Mouse (Mus musculus) thymus, postnatal 25 days (tissue): ENCODE data around the gene Zfp609.

ENCODE experiments used
- DNase-seq: peaks from one replicate; pipeline ENCODE4 v3.0.0; 2022

The Zfp609 gene

DNA sequence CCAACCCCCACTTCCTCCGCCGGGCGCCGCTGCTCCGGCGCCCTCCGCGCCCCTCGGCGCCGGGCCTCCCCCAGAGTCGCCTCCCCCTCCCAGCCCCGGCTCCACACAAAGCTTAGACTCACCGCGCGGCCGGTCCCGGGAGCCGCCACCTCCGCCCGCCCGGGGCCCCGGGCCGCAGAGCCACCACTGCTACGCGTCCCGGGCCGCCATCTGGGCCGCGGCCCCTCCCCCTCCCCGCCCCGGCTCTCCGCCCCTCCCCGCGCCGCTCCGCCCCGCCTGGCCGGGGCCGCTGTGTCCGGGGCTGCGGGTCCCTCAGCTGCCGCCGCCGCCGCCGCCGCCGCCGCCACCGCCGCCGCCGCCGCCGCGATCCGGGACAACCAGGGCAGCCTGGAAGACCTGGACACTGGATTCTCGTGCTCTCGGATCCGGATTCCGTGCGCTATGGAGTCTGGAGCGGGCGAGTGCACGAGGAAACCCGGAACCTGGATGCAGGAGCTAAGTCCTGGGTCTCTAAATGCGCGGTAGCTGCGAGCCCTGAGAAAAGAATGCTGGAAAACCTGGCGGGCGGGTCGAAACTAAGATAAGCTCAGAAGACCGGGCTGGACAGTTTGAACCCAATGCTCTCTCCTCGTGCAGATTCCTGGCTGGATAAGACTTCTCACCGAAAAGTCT lies at the start of gene Zfp609:
Gene Zfp609 (minus strand): TSS at position 221 of the 672 bp plus-strand sequence.
- DNase-seq, result peak; percentile 89

DNA sequence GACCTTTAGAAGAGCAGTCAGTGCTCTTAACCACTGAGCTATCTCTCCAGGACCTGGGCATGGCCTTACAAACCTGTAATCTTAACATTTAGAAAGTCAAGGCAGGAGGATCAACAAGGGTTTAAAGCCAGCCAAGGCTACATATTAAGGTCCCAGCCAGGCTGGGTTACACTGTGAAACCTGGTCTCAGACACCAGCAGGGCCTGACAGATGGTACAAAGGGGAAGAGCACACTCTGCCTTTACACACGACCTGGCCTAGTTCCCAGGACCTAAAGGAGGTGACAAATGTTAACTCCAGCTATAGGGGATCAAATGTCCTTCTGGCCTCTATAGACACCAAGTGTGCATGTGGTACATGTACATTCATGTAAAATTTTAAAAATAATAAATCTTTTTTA lies 32.3 kb upstream of the Zfp609 start:
- DNase-seq, result no peak

DNA sequence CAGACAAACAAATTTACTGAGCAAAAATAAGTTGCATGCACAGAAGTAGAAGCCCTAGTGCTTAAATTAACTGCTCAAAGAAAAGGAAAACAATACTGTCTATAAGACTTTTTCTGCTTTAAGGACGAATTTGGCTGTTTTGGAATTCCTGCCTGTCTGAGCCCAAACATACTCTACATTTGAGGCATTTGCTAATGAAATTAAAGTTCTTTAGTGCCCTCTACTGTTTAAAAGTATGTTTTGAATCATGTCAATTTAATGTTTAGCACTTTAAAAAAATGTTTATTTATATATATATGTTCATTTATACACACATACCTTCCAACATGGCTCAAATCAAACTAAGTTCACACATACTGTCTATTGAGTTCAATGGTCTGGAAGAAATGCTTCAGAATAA lies 22.8 kb upstream of the Zfp609 start:
- DNase-seq, result no peak

DNA sequence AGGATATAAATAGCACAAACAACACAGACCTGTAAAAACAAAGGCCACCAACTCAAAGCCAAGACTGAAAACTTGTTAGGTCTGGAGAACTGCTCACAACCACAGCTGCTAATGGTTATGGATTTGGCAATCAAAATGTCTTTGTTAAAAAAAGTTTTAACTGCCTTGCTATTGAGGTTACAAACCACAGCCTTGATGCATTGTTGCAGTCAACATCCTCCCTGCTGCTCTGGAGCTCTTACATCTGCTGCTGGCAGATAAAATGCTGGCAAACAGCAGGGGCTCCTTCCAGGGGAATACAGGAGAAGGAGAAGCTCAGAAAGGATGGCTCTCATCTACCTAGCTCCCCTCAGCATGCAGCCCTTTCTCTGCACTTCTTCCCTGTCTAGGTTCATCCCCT lies 20.8 kb upstream of the Zfp609 start:
- DNase-seq, result no peak

- DNase-seq, result no peak
These were observed 17.2 kb upstream of the Zfp609 start for GRCm38 (mm10) chr9:65844421-65845165.

- DNase-seq, result no peak
These were observed 12.5 kb upstream of the Zfp609 start for GRCm38 (mm10) chr9:65839841-65840240.

GRCm38 (mm10) chr9:65836916-65837315 lies 9.6 kb upstream of the Zfp609 start:
- DNase-seq, result no peak

GRCm38 (mm10) chr9:65834628-65835354 lies 7.4 kb upstream of the Zfp609 start:
- no peak for DNase-seq

GRCm38 (mm10) chr9:65833640-65834039 lies 6.3 kb upstream of the Zfp609 start:
- no peak for DNase-seq

DNA sequence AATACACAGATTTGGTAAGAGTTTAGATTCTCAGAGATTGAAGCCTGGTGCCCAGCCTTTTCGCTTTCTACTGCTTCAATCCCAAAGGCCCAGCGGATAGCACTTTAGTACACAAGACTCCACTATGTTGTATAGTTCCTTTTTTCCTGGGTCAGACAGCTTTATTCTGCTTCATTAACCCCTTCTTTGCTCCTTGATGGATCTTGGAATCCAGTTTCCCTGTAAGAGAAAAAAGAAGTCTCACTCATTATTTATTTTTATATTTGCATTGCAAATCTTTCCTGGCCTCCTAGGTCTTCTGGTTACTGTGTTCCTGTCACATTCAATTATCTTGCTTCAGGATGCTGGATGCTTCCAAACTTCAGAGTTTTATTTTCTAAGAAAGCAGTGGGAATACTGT lies 5.9 kb upstream of the Zfp609 start:
- DNase-seq, result no peak

- no peak for DNase-seq
These were observed 4.7 kb upstream of the Zfp609 start for GRCm38 (mm10) chr9:65832041-65832440.

DNA sequence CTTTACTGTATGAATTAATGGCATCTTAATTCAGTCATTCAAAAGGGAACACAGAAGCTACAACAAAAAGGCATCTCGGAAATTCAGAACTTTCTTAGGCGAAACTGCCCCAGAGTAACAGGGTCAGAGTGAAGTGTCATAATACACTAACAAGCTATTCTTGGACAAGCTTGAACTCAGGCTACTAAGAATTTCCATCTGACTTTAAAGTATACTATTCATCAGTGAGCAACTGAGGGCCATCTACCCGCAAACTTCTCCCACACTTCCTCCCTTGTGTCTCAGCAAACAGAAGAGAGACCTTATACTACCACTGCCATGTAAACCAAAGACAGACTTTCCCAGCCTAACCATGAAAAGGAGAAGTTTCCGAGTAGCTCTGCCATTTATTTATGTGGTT lies 3.8 kb upstream of the Zfp609 start:
- no peak for DNase-seq

DNA sequence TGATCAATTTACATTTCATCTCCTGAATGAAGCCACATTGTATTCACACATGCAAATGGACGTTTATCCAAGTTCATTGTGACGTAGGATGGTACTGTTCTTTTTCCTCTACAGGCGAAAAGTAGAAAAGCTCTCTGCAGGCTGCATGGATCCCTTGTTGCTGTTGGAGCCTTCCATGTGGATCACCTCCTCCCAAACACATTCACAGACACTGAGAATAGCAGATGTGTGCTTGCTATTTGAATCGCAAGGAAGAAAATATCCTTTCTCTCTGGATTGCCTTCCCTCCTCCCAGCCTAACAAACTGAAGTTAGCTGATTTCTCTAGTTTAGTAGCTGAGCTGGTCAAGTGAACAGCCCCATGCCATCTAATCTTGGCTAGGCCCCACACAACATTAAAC lies 2.9 kb upstream of the Zfp609 start:
- DNase-seq, result no peak

GRCm38 (mm10) chr9:65829410-65829809 lies 2.0 kb upstream of the Zfp609 start:
- peak; percentile 54 for DNase-seq

GRCm38 (mm10) chr9:65828511-65828910 lies 1.1 kb upstream of the Zfp609 start:
- no peak for DNase-seq

DNA sequence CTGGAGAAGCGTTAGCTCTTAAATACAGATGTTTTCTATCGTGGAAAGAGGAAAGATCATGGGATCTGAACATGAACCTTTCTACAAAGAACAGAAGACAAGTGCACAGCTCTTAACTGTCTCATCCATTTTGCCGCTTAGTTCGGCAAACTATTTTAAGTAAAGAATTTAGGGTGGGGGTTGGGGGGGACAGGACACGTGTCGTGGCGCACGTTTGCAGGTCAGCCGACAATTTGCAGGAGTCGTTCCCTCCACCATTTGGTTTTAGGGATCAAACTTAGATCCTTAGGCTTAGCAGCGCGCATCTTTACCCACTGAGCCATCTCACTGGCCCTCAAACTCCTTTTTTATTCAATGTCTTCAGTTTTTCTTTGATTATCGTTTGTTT lies 646 bp upstream of the Zfp609 start:
- no peak for DNase-seq

DNA sequence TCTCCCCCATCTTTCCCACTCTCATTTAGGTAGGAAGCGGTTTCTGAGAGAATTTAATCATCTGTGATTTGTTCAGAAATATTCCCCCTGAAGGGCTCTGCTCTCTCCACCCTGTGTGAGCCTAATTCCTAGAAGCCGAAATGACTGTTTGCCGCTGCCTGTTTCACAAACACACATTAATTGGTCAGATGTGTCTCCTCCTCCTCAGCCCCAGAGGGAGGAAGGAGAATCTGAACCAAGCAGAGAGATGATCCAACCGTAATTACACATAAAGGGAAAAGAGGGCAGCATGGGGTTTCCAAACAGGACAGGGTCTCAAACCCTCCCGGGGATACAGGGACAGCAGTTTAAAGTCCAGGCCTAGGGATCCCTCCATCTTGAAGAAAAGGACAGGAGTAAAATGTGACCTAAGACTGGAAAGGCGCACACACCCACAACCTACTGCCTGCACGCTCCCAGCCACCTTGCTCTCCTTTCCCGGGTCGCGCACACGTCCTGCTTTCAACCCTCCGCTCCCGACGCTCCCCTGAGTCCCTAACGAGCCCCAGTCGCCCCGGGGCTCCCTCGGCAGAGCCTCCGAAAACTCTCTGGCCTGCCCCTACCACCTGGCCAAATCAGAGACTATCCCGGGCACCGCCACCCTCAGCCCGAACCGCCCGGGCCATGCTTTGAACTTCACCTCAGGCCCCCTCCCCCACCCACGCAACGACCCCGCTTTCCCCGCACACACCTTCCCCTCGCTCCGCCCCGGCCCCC lies 598 bp downstream of the Zfp609 start:
- peak; percentile 60 for DNase-seq

- peak; percentile 18 for DNase-seq
These were observed 1.2 kb downstream of the Zfp609 start for GRCm38 (mm10) chr9:65826226-65826587.

GRCm38 (mm10) chr9:65823716-65824462 lies 3.5 kb downstream of the Zfp609 start:
- DNase-seq, result no peak

- no peak for DNase-seq
These were observed 5.4 kb downstream of the Zfp609 start for GRCm38 (mm10) chr9:65822011-65822410.

GRCm38 (mm10) chr9:65820301-65820700 lies 7.1 kb downstream of the Zfp609 start:
- DNase-seq, result no peak

GRCm38 (mm10) chr9:65818402-65818801 lies 9.0 kb downstream of the Zfp609 start:
- DNase-seq, result no peak

DNA sequence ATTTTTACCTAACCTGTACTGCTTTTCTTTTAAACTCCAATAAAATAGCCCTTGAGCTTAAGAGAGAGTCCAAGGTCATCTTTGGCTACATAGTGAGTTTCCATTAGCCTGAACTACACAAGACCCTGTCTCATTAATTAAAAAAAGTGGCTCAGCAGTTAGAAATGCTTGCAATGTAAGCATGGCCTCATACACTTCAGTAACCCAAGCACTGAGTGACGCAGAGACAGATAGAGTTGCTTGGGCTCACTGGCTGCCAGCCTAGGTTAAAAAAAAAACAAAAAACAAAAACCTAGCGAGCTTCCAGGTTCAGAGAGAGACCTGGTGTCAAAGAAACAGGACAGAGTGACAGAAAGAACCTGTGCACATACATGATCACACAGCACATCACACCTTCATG lies 14.5 kb downstream of the Zfp609 start:
- no peak for DNase-seq
